Mouse (Mus musculus) mouse embryonic stem cell (cell line): ENCODE results near the gene Cers5.

Experiments used
- in situ Hi-C, 2 experiments: fragments of 300-500 bp; cut with MboI; formaldehyde crosslinking; loops; 1 replicate in 1 of 2; 3 replicates in 1 of 2; pipeline ENCODE4 v1.14.3; 2019 to 2020; ENCODE audit warnings: low sequenced_read_pairs in 2 of 2, low pct_unique_long_range_greater_than_20kb in 1 of 2, mixed read lengths in 1 of 2; ENCODE audit not compliant: unreplicated experiment in 1 of 2

The Cers5 gene

GRCm38 (mm10) chr15:99698533-99699085 is 74.1 kb downstream of the Cers5 start:
- in situ Hi-C loops, result no loop called here

GRCm38 (mm10) chr15:99697309-99697708 is 75.4 kb downstream of the Cers5 start:
- in situ Hi-C loops, result no loop called here

GRCm38 (mm10) chr15:99691976-99692375 is 80.7 kb downstream of the Cers5 start:
- in situ Hi-C loops, result no loop called here

- in situ Hi-C loops, result no loop called here
Measured at GRCm38 (mm10) chr15:99690924-99691323, 81.8 kb downstream of the Cers5 start.

GRCm38 (mm10) chr15:99688712-99689111 is 84.0 kb downstream of the Cers5 start:
- in situ Hi-C loops, result no loop called here
